Mouse (Mus musculus) midbrain, embryonic 13.5 days (tissue): ENCODE measurements at regions not wholly inside any gene's neighbourhood (a gene's known extent, or its start where the extent isn't known, plus 50 kb on each side); places are given as distances from the start of the nearest gene placed in this dataset.
A peak's percentile ranks its signal among the peaks of the same experiment; 100 is the strongest.

Experiments used
- ATAC-seq: fragments of 200-750 bp; cut with Nextera tagmentation; 2 replicates; pipeline ENCODE4 v1.8.0; 2017; ENCODE audit warnings: mild to moderate bottlenecking, moderate TSS enrichment, moderate library complexity
- H3K27ac ChIP-seq: fragments of 300-500 bp; sonication (generic); 2 replicates; pipeline ENCODE4 v1.5.1; 2015; ENCODE audit warnings: inconsistent platforms, mild to moderate bottlenecking, moderate library complexity
- H3K27me3 ChIP-seq: fragments of 300-500 bp; sonication (generic); 2 replicates; pipeline ENCODE4 v1.6.1; 2015; ENCODE audit warnings: mild to moderate bottlenecking, inconsistent platforms
- H3K36me3 ChIP-seq: fragments of 300-500 bp; sonication (generic); 2 replicates; pipeline ENCODE4 v1.6.1; 2015; ENCODE audit warnings: mild to moderate bottlenecking, inconsistent platforms
- H3K4me1 ChIP-seq: fragments of 300-500 bp; sonication (generic); replicated peaks from 2 replicates; pipeline ENCODE4 v1.6.1; 2015; ENCODE audit warnings: inconsistent platforms
- H3K4me2 ChIP-seq: fragments of 300-500 bp; sonication (generic); replicated peaks from 2 replicates; pipeline ENCODE4 v1.6.1; 2015; ENCODE audit warnings: moderate library complexity, mild to moderate bottlenecking, inconsistent platforms
- H3K4me3 ChIP-seq: fragments of 300-500 bp; sonication (generic); replicated peaks from 2 replicates; pipeline ENCODE4 v1.5.1; 2015; ENCODE audit warnings: mild to moderate bottlenecking, inconsistent platforms
- H3K9ac ChIP-seq: fragments of 300-500 bp; sonication (generic); replicated peaks from 2 replicates; pipeline ENCODE4 v1.6.1; 2015; ENCODE audit warnings: mild to moderate bottlenecking, inconsistent platforms
- H3K9me3 ChIP-seq: fragments of 300-500 bp; sonication (generic); 2 replicates; pipeline ENCODE4 v1.6.1; 2016; ENCODE audit warnings: mild to moderate bottlenecking, inconsistent platforms
- WGBS: fragments of 180-500 bp; shearing (Covaris S2); methylation state at CpG from one replicate; pipeline ENCODE4 v1.1.7; 2015; 5-methylcytosine and 5-hydroxymethylcytosine counted together

GRCm38 (mm10) chrX:163452971-163453532 is 96.4 kb downstream of the Grpr start:
- Histone ChIP-seq H3K36me3 (no peaks in the 10 kb centered on the region), H3K4me3 (no peak overlapping the region), H3K4me2 (no peak overlapping the region), H3K4me1 (no peaks in the 10 kb centered on the region), H3K27ac (no peak overlapping the region), H3K9me3 (no peaks in the 10 kb centered on the region), H3K9ac (no peak overlapping the region), H3K27me3 (peaks cover 7% of the 10 kb centered on the region; the same call in 1 of the 2 replicates)
- ATAC-seq, result no peak
- WGBS, result 86% methylated on average over 8 of the region's 8 CpGs

GRCm38 (mm10) chrX:163405586-163405985 is 143.9 kb downstream of the Grpr start:
- H3K27me3 ChIP-seq, result 0 out of 2 replicates have a peak, but pooled peaks cover 10% of the 10 kb centered on the region
- H3K4me3 ChIP-seq, result no peak overlapping the region
- H3K36me3 ChIP-seq, result no peaks in the 10 kb centered on the region
- H3K4me2 ChIP-seq, result no peak overlapping the region
- WGBS, result 23% methylated on average over 3 of the region's 3 CpGs
- ATAC-seq, result peak; percentile 34; the same call in 1 of the 2 replicates
- no peak overlapping the region for H3K9ac ChIP-seq
- H3K27ac ChIP-seq, result no peak overlapping the region
- H3K4me1 ChIP-seq, result no peaks in the 10 kb centered on the region
- no peaks in the 10 kb centered on the region for H3K9me3 ChIP-seq

DNA sequence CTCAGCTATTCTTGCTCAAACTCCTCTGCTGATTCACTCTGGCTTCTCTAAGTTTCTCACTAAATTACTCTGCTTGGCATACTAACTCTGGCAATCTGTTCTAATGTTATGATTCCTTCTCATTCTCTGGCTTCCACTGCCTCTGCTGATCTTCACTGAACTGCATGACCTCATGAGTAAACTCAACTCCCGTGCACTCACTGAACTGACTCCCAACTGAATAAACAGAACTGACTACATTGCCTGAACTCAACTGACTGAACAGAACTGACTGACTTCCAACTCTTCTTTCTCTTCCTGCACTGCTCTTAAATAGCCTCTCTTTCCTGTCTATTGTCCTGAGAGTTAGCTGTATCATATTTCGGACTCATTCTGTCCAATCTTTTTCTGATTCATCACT is 163.1 kb downstream of the Grpr start:
- no peak overlapping the region for H3K27ac ChIP-seq
- no peak overlapping the region for H3K4me2 ChIP-seq
- no peak overlapping the region for H3K4me3 ChIP-seq
- H3K36me3 ChIP-seq, result no peaks in the 10 kb centered on the region
- no peak overlapping the region for H3K9ac ChIP-seq
- peaks cover 8% of the 10 kb centered on the region; the same call in 1 of the 2 replicates for H3K27me3 ChIP-seq
- no peaks in the 10 kb centered on the region for H3K9me3 ChIP-seq
- H3K4me1 ChIP-seq, result no peaks in the 10 kb centered on the region
- 84% methylated on average over 2 of the region's 2 CpGs for WGBS
- no peak for ATAC-seq
